Mouse (Mus musculus) forebrain, embryonic 16.5 days (tissue): ENCODE measurements at regions not wholly inside any gene's neighbourhood (a gene's known extent, or its start where the extent isn't known, plus 50 kb on each side); places are given as distances from the start of the nearest gene placed in this dataset.

Source experiments
- ATAC-seq: fragments of 200-750 bp; cut with Nextera tagmentation; 2 replicates; pipeline ENCODE4 v1.8.0; 2017; ENCODE audit warnings: mild to moderate bottlenecking, moderate library complexity
- H3K27ac ChIP-seq: fragments of 300-500 bp; sonication (generic); 2 replicates; pipeline ENCODE4 v1.5.1; 2014; ENCODE audit warnings: low read length, control low read depth
- H3K27me3 ChIP-seq: fragments of 300-500 bp; sonication (generic); replicated peaks from 2 replicates; pipeline ENCODE4 v1.6.1; 2014; ENCODE audit warnings: low read length; ENCODE audit not compliant: control insufficient read depth, insufficient read depth
- H3K36me3 ChIP-seq: fragments of 300-500 bp; sonication (generic); 2 replicates; pipeline ENCODE4 v1.6.1; 2014; ENCODE audit not compliant: control insufficient read depth, insufficient read depth
- H3K4me1 ChIP-seq: fragments of 300-500 bp; sonication (generic); replicated peaks from 2 replicates; pipeline ENCODE4 v1.6.1; 2014; ENCODE audit warnings: low read length; ENCODE audit not compliant: control insufficient read depth, insufficient read depth
- H3K4me2 ChIP-seq: fragments of 300-500 bp; sonication (generic); 2 replicates; pipeline ENCODE4 v1.6.1; 2014; ENCODE audit warnings: mild to moderate bottlenecking, low read length, control low read depth
- H3K4me3 ChIP-seq: fragments of 300-500 bp; sonication (generic); replicated peaks from 2 replicates; pipeline ENCODE4 v1.5.1; 2014; ENCODE audit warnings: mild to moderate bottlenecking, low read length, control low read depth
- H3K9ac ChIP-seq: fragments of 300-500 bp; sonication (generic); replicated peaks from 2 replicates; pipeline ENCODE4 v1.6.1; 2014; ENCODE audit warnings: low read depth, low read length, control low read depth
- H3K9me3 ChIP-seq: fragments of 300-500 bp; sonication (generic); 2 replicates; pipeline ENCODE4 v1.6.1; 2016; ENCODE audit warnings: low read length; ENCODE audit not compliant: control insufficient read depth
- WGBS: fragments of 180-500 bp; shearing (Covaris S2); extraction: QIAGEN DNeasy Blood & Tissue Kit; methylation state at CpG from one replicate; pipeline ENCODE4 v1.1.7; 2014; 5-methylcytosine and 5-hydroxymethylcytosine counted together

- Histone ChIP-seq H3K9me3 (no peaks in the 10 kb centered on the region), H3K4me3 (no peak overlapping the region), H3K27ac (no peak overlapping the region), H3K4me1 (no peaks in the 10 kb centered on the region), H3K27me3 (no peaks in the 10 kb centered on the region), H3K36me3 (no peaks in the 10 kb centered on the region), H3K4me2 (no peak overlapping the region), H3K9ac (no peak overlapping the region)
- ATAC-seq: no peak
- WGBS: 77% methylated on average over 3 of the region's 3 CpGs
Measured at GRCm38 (mm10) chr2:142517731-142518130, 383.6 kb downstream of the Kif16b start.

GRCm38 (mm10) chr2:142505216-142505615, 396.1 kb downstream of the Kif16b start:
- no peaks in the 10 kb centered on the region for H3K36me3 ChIP-seq
- no peaks in the 10 kb centered on the region for H3K27me3 ChIP-seq
- H3K4me1 ChIP-seq: no peaks in the 10 kb centered on the region
- H3K9ac ChIP-seq: no peak overlapping the region
- 90% methylated on average over 1 of the region's 1 CpGs for WGBS
- no peak overlapping the region for H3K4me2 ChIP-seq
- no peak overlapping the region for H3K27ac ChIP-seq
- no peak overlapping the region for H3K4me3 ChIP-seq
- no peaks in the 10 kb centered on the region for H3K9me3 ChIP-seq
- ATAC-seq: no peak
